Mouse (Mus musculus): ENCODE measurements around the gene Ldlrap1.
A peak's percentile ranks its signal among the peaks of the same experiment; 100 is the strongest.
"Not testable (repeated sequence)": the region's sequence is repeated elsewhere in the genome, so short reads cannot be mapped to it uniquely, and the experiment has no call there.

Gene Ldlrap1

DNA sequence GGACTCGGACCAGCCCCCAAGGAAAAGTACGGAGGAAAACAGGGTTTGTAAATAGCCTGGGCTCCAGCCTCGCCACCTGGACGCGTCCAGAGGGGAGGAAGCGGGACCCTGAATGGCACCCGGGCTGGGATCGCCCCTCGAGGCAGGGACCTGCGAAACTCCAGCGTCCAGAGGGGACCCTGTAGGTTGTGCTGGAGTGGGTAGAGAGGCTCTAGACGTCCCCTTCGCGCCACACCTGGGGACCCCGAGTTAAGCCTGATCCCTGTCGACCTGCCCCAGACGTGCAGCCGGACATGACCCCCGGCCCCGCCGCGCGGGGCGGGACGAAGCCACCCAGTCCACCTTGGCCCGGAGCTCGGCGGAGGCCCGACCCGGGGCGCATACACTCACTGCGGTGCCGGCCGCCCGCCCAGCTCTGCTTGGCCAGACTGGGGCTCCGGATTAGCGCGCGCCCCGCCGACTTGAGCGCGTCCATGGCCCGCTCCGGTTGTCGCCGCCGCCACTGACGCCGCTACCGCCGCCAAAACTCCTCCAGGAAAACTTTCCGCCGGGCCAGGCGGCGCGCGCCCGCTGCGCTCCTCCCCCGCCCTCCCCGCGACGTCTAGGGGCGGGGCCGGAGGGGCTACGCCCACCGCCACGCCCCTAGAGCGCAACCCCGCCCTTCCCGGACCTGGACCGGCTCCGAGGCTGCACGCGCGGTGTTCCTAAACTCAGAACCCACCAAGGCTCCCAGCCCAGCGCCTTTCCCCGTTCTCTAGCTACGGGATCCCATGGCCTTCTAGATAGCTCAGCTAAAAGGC is at the start of gene Ldlrap1:
Gene Ldlrap1 (minus strand): TSS at position 599 of the 800 bp plus-strand sequence.
- peak; percentile 68 for DNase-seq

DNA sequence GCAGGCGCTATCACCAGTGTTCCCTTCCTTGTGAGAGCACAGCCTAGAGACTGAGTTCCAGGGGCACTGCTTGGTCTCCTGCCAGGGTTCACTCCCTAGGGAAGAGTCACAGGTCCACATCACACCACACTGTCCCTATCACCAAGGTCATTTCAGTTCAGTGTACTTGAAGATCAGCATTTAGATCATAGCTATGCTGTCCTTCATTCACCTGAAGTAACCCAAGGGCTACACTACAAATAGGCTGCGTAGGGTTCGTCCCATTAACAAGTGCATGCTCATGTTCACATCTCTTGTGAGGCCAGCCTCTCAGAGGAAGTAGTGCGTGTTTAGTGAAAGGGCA is 46.4 kb upstream of the Ldlrap1 start:
- DNase-seq, result no peak

DNA sequence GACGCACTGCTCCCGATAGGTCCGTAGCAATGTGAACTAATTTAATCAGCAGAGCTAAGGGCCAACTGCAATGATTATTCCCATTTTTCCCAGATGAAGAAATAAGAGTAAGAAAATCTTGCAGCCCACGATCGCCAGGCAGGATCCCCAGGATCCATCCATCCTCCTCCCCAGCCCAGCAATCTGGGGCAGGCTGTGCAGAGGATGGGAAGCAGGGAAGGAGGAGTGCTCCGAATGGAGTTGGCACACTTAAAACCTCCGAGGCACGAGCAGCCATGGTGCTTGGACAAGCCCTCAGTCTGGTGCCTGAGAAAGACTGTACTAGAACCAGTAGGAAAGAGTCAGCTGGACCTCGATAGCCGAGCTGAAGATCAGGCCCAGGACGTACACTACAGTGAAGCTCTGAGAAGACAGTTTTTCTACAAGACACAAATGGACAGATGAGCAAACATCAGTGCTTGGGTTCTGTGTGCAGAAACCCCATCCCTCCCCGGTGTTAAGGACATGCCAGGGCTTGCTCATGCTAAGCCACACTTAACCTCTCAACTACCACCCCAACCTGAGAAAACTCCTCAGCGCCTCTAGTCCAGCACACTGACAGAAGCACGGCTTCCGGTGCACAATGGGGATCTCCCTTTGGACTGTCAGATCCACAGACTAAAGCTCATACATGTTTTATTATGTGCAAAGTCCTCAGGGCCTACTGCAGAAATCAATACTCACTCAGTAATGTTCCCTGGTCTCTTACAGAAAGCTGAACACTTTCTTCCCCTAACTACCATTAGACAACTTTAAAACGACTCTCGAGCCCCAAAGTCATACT is 45.8 kb upstream of the Ldlrap1 start:
- DNase-seq, result peak; percentile 41

DNA sequence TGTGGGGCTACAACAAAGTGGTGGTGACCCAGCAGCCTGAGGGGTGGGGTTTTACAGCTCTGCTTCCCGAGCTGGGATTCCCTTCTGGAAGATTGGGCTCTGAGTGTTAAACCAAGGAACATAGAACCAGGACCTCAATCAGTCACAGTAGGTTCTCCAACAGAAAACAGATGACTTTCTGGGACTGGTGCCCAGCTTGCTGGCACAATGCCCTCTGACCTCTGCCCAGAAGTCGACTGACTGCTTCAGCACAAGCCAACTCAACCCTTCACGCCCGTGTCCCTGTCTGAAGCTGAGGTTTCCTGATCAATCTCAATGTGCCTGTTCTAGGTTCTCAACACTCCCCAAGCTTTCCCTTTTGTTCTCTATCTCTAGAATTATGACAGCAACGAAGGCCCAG is 36.9 kb upstream of the Ldlrap1 start:
- DNase-seq, result no peak

DNA sequence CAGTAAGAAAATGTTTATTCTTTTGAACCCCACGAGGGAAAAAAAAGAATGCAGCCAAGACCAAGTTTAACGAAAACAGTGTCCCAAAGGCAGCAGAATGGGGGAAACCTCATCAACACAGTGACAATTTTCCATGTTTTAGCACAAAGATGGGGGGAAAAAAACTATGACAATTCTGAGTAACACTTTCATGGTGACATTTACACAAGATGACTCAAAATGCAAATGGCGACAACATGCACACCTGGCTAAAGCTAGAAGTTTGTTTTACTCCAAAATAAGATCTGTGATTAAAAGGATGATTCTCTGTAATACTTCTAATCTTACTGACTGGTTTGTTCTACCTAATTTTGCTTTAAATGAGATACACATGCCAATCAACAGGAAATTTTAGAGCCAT is 34.9 kb upstream of the Ldlrap1 start:
- DNase-seq, result no peak

DNA sequence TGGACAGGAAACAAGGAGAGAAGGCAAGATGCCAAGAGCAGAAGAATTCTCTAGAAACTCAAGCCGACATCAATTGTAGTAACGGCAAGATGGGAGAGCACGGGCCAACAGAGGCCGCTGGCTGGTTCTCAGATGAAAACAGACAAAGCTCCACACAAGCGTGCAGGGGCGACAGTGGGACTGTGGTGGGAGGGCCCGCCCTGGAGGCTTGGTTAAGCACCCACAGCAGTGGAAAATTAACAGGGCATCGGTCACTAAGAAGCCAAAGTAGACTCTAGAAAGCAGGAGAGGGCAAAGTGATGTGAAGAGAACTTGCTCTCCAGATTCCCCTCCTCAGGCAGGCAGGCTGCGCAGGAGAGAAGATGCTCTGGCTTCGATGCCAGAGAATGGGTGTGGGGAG is 34.3 kb upstream of the Ldlrap1 start:
- no peak for DNase-seq

DNA sequence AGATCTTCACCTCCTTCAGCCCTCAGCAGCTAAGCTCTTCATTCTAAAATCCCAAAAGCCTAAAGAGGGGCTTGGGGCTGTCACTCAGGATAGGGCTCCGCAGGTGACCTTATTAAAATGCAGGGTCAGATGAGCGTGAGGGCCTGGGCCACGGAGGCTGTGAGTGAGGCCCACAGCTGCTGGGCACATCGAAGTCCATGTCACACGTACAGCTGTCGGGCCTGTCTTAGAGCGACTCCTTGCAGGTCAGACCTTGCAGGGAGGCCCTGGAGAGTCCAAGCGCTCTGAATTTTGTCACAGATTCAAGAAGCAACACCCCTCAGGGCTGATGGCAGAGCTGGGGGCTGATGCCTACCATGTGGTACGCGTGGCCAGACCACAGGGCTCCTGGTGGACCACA is 32.9 kb upstream of the Ldlrap1 start:
- DNase-seq, result no peak

DNA sequence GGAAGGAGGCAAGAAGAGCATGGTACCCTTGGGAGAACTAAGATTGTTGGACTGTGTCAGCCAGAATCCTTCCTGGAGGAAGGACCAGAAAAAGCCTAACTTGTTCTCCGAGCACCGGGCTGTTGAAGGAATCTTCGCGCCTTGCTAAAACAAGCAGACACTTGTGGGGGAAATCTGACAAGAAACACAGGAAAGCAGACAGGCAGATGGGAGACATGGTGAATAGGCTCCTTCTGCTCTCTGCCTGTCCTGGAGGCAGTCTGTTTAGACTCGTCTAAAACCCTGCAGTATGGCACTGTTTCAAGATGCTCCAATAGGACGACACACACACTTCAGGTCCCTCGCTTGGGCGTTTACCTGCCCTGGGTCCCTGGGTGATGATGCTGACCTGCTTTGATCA is 32.3 kb upstream of the Ldlrap1 start:
- peak; percentile 59 for DNase-seq

DNA sequence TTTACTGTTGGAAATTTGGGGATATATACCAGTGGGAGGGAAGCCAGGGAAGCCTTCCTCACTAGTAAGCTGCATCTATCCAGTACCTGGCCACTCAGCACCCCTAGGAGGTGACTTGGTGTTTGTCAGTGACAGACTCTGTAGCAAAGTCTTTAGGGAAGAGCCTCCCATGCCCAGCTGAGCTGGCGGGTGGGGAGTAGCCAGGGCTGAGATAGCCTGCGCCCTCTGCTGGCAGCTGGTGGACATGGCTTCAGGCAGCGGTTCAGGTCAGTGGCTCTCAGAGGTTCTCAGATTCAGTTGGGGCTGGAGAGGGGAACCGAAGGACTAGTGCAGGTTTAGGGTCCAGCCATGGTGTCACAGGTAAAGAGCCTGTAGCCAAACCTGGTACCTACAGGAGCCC is 31.4 kb upstream of the Ldlrap1 start:
- DNase-seq, result peak; percentile 54

DNA sequence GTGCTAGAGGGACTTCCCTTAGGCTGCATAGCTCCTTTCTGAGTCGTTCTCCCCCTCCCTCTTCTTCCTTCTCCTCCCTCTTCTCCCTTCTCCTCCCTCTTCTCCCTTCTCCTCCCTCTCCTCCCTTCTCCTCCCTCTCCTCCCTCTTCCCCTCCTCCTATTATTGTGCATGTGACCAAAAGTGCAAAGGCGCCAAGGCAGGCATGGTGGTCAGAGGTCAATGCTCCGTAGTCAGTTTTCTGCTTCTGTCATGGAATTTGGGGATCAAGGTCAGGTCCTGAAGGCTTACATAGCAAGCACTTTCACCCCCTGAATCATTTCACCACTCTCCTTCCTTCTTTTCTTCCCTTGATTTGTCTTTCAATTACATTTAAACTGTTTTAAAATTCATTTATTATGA is 31.0 kb upstream of the Ldlrap1 start:
- no peak for DNase-seq

DNA sequence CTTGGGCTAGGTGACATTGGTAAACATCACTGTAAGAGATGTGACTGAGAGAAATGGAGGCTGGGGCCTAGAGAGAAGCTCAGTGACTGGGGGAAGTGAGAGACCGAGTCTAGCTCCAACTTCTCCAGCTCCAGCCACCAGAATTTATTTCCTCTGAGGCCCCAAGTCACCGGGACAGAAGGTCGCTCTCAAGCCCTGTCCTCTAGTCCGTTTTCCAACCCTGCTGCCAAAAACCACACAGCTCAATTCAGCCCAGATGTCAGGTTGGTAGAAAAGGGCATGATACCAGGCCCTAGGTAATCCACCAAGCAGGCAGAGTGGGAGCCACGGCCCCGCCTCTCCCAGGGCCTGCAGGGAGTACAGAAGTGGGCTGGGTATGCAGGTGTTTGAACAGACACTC is 29.8 kb upstream of the Ldlrap1 start:
- no peak for DNase-seq

DNA sequence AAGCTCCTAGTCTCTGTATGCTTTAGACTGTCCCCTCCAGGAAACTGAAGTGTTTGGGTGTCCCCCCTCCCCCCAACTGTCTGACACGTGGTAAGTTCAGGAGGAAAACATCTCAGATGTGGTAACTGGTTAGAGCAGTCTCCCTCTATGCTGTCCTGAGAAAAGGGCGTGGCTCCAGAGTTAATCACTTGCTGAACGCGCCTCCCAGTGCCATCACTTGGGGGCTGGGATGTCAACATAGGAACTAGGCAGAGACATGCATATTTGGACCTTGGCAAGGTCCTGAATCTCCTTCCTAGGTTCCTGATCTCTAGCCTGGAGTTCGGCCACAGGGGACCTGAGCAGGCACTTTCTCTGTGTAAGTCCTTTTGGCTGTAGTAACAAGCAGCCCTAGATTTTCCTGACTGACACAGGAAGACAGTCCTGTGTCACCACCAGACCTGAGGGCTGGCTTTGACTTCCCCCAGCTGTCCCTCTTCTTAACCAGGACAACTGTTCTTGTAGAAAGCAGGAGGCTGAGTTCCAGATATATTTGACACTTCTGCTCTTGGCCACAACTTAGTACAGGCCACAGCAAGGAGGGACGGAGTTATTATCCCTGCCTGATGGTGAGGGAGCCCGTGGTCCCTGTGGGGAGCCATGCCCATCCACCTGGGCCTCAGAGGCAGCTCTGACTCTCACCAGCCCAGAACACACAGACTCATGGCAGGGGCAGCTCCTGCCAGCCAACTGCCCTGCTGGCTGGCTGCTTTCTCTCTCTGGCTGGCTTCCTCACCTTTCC is 28.9 kb upstream of the Ldlrap1 start:
- no peak for DNase-seq

DNA sequence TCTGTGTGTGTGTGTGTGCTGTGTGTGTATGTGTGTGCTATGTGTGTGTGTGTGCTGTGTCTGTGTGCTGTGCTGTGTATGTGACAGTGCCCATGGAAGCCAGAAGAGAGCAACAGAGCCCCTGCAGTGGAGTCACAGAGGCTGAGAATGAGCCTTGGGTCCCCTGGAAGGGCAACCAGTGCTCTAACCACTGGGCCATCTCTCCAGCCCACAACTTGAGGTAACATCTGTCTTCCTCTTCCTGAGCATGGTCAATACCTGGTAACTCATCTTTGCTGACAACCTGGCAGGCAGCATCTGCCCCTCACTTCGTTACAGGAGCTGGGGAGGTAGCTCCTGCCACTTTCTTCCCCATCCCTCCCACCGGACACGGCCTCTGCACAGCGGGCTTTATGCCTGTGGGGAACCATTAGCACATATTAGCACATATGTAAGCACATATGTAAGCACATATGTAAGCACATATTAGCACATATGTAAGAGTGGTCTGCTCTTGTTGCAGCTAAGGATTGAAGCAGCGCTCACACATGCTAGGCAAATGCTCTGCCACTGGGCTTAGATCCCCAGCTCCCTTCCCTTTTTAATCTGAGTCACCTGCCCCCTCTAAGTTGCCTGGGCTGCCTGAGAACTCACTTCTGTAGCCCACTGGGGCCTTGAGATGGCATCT is 28.1 kb upstream of the Ldlrap1 start:
- DNase-seq, result no peak

DNA sequence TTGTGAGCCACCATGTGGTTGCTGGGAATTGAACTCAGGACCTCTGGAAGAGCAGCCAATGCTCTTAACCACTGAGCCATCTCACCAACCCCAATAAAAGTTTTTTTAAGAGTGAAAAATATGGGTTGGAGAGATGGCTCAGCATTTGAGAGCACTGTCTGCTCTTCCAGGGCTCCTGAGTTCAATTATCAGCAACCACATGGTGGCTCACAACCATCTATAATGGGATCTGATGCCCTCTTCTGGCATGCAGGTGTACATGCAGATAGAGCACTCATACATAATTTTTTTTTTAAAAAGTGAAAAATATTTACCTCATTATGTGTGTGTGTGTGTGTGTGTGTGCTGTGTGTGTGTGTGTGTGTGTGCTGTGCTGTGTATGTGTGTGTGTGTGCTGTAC is 27.1 kb upstream of the Ldlrap1 start:
- not testable (repeated sequence) for DNase-seq

DNA sequence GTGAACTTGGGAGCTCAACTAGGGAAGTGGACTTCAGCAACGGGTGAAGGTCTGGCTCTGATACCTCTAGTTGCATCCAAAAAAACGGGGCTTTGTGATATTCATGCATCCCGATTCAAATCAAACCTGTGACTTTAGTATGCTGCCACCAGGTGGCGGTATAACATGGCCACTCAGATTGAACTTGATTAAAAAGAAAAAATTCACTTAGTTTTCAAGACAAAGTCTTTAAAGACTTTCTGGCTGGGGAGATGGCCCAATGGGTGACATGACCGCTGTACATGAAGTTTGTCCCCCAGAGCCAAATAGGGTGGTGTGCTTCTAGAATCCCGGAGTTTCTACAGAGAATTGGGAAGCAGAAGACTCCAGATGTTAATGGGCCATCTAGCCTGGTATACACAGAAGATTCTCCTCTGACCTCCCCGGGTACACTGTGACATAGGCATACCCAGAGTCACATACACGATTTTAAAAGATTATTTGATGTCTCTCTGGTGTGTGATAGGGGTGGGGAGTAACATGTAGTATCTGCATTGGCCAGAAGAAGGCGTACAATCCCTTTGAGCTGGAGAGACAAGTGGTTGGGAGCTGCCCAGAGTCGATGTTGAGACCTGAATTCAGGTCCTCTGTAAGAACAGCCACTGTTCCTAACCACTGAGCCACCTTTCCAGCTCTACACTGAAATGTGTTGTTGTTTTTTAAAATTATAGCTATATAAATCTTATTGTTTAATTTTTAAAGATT is 25.6 kb upstream of the Ldlrap1 start:
- peak; percentile 36 for DNase-seq

DNA sequence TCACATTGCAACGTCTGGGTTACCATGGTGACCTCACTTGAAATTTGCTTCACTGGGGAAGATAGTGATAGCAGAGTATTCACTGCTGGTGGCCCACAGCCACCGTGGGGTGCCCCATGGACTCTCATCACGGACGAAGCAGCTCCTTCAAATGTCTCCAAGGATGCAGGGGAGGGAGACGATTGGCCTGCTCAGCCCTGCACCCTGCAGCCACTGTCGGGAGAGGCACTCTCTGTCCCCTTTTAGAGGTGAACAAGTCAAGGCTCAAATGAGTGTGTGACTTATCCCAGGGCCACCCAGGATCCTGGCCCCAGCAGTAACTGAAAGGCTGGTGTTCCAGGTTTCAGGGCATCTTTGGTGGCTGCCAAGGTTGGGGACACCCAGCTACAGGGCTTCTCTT is 23.9 kb upstream of the Ldlrap1 start:
- DNase-seq, result no peak

DNA sequence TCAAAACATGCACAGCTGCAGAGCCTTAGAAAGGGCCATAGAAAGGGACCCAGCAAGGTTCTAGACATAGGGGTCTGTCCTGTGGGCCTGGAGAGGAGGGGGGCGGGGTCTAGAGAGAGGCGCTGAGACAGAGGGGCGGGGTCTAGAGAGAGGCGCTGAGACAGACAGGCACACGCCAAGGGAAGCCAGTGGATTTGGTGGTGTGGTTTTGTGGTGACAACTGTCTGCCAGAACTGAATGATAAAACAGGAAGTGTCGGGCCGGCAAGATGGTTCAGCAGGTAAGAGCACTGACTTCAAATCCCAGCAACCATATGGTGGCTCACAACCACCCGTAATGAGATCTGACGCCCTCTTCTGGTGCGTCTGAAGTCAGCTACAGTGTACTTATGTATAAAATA is 19.1 kb upstream of the Ldlrap1 start:
- no peak for DNase-seq

DNA sequence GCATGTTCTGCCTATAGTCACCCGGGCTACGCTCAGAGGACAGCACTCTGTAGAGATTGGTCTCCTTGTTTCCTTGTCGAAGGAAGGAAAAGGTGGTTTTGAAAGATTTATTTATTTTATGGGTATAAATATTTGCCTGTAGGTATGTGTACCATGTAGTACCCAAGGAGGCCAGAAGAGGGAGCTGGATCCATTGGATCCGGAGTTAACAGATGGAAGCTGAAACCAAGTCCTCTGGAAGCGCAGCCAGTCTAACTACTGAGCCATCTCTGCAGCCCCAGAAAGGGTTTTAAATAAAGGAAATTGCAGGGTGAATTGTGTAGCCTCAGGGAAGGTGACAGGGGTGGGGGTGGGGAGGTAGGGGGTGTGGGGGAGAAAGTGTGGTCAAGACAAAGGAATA is 16.9 kb upstream of the Ldlrap1 start:
- no peak for DNase-seq

DNA sequence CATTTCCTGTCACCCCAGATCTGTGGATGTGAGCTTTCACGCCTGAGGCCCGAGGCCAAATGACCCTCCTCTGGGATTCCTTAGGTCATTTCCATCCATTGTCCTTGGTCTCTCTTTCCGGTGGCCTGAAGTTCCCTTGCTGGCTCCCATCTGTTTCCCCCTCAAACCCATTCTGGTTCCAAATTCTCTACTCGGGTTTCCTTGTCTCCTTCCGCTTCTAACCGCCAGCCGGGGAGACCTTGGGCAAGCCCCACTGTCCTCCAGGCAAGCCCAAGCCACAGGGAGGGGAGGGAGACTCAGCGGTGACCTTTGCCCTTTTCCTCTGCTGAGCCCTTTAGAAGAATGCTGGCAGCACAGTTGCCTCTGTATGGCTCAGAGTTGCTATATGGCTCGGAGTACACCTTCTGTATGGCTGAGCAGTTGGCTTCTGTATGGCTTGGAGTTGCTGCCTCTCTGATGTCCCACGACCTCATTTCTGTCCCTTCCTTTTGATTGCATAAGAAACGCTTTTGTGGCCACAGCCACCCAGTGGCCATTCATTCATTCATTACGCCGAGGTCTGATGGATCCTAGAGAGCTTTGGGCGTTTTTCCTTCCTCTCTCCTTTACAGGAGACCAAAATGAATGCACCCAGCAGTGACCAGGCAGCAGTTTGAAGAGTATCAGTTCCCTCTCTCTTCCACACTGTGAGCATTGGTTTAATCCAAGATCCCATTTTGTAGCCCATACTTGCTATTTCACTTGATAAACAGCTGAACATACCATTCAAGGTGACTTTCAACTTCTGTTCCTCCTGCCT is 11.5 kb upstream of the Ldlrap1 start:
- DNase-seq, result no peak

DNA sequence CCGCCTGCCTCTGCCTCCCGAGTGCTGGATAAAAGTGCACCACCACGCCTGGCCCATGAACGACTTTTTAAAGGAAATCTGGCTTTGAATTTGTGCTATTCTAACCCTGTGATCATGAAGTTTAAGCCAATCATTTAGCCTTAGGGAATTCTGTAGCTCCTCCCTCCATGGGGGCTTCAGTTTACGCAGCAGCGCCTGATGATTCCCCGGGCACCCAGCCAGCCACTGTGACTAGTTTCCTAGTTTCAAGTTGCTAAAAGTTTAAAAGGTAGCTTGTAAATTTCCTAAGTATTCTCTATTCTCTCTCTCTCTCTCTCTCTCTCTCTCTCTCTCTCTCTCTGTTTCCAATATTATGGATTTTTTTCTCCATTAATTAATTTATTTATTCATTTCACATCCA is 8.4 kb upstream of the Ldlrap1 start:
- no peak for DNase-seq

DNA sequence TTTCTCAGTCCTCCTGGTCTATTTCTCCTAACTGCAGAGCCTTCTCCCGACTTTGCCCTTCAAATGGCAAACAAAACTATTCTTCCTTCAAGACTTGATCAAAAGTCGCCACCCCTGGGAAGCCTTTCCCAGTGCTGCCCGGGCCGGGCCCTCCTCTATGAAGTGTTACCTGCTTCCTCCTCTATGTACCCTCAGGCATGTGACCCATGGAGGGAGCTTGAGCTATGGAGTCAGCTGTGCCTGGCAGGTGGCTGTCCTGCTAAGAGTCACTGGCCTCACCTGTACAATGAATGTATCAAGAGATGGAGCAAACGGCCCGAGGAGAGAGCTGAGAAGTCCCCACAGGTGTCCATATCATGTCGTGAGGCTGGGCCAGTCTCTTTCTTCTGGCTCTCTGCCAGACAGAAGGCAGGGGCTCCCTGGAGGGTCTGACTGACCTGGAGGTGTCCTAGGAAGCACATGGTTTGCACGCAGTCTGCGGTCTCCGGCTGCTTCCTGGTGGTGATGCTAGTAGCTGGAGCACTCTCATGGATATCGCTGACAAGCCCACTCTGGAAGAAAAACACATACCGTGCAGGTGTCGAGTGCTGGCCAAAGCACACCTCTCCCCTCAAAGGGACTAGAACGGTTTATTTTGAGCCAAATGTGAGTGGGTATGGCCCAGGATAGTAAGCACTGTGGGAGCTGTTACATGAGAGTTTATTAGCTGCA is 7.6 kb upstream of the Ldlrap1 start:
- no peak for DNase-seq

Data from right cerebral cortex, adult 18-20 months (tissue).